In the genomic region with DNA sequence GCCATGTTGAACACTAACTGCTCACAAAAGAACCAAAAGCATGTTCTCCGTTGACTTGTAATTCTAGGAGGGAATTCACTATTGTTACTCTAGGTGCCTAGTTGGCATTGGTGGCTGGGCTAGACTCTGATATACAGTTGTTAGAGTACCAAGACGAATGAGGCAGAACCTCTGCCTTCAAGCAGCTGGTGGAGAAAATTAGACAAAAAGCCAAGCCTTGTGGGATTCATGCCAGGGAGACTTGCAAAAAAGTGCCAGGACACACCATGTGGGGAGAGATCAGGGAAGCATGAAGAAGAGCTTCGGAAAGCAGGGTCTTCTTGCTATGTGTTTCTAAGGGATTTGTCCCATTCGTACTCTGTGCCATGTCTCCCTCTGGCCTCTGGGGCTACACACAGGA, we compare ENCODE assay signal across 12 mouse cellular contexts.
"Had no signal": no experiment of that assay in that cellular context is flagged by ENCODE, and none has a peak within 500 bp of the region (broad histone marks: within the 10 kb centered on the region; RNA-seq: fewer than 3 reads in every experiment).

No protein-coding gene starts in this region.

- DNase-seq: lung, adult 18-20 months; lung, embryonic 14.5 days; lung, postnatal 4 days; midbrain, embryonic 14.5 days; retina, postnatal 1 day; right cerebral cortex, adult 18-20 months; right cerebral cortex, postnatal 25 days; right cerebral cortex, postnatal 4 days; spleen, adult 18-20 months; thymus, adult 18-20 months; thymus, postnatal 14 days; thymus, postnatal 36 days had no signal
